Mouse (Mus musculus) hindbrain, postnatal 0 days (tissue): ENCODE data around the gene Ggact. TPM values are rescaled to one million over a fixed set of nuclear protein-coding genes. Genes with fewer than 3 reads are reported as not detected.

ENCODE experiments used
- ATAC-seq: fragments of 200-750 bp; cut with Nextera tagmentation; 2 replicates; pipeline ENCODE4 v1.8.0; 2017; ENCODE audit warnings: mild to moderate bottlenecking, moderate TSS enrichment, moderate library complexity
- DNase-seq: peaks from one replicate; pipeline ENCODE4 v3.0.0-alpha.2; 2015; ENCODE audit warnings: low spot score
- H3K27ac ChIP-seq: fragments of 300-500 bp; sonication (generic); 2 replicates; pipeline ENCODE4 v1.5.1; 2014; ENCODE audit warnings: mild to moderate bottlenecking
- H3K27me3 ChIP-seq: fragments of 300-500 bp; sonication (generic); 2 replicates; pipeline ENCODE4 v1.6.1; 2014; ENCODE audit warnings: low read length, mixed read lengths; ENCODE audit not compliant: insufficient read depth
- H3K36me3 ChIP-seq: fragments of 300-500 bp; sonication (generic); 2 replicates; pipeline ENCODE4 v1.6.1; 2014; ENCODE audit warnings: low read length, mixed read lengths; ENCODE audit not compliant: insufficient read depth
- H3K4me1 ChIP-seq: fragments of 300-500 bp; sonication (generic); 2 replicates; pipeline ENCODE4 v1.6.1; 2014; ENCODE audit warnings: antibody characterized with exemption, low read length, mixed read lengths; ENCODE audit not compliant: insufficient read depth
- H3K4me2 ChIP-seq: fragments of 300-500 bp; sonication (generic); 2 replicates; pipeline ENCODE4 v1.6.1; 2014; ENCODE audit warnings: low read depth, mild to moderate bottlenecking, low read length, moderate library complexity, mixed read lengths
- H3K4me3 ChIP-seq: fragments of 300-500 bp; sonication (generic); 2 replicates; pipeline ENCODE4 v1.5.1; 2014; ENCODE audit warnings: low read length
- H3K9ac ChIP-seq: fragments of 300-500 bp; sonication (generic); replicated peaks from 2 replicates; pipeline ENCODE4 v1.6.1; 2014; ENCODE audit warnings: mild to moderate bottlenecking, low read length, moderate library complexity, mixed read lengths
- H3K9me3 ChIP-seq: fragments of 300-500 bp; sonication (generic); 2 replicates; pipeline ENCODE4 v1.6.1; 2016; ENCODE audit warnings: low read length, mixed read lengths
- CTCF ChIP-seq: IDR thresholded peaks from 2 replicates; pipeline ENCODE4 v1.5.1; 2016; ENCODE audit warnings: antibody characterized with exemption, control low read depth, low read depth
- WGBS: fragments of 180-500 bp; shearing (Covaris S2); extraction: QIAGEN DNeasy Blood & Tissue Kit; methylation state at CpG from one replicate; pipeline ENCODE4 v1.1.7; 2014; 5-methylcytosine and 5-hydroxymethylcytosine counted together
- polyA plus RNA-seq: library from polyadenylated mRNA; unstranded; fragments of >200 nt; fragmentation: Nextera tagmentation; extraction: Ambion mirVana; gene quantifications from 2 replicates; pipeline ENCODE4 v1.2.1, GENCODE M21; 2015
- total RNA-seq: library from RNA; depleted of rRNA; stranded (reverse); fragments of >200 nt; gene quantifications from 2 replicates; pipeline ENCODE4 v1.2.3, GENCODE M21; 2014

Gene Ggact
- total and polyA plus RNA-seq, 2 experiments from 2014 or later, result 29.1 to 36.5 TPM

- Histone ChIP-seq H3K27me3 (no peaks in the 10 kb centered on the region), H3K4me3 (no peak overlapping the region), H3K4me1 (peaks cover 17% of the 10 kb centered on the region), H3K36me3 (no peaks in the 10 kb centered on the region; the same call in 1 of the 2 replicates), H3K9ac (no peak overlapping the region), H3K4me2 (no peak overlapping the region), H3K27ac (peak overlapping the region; percentile 45), H3K9me3 (no peaks in the 10 kb centered on the region)
- DNase-seq, result peak; percentile 45
- ATAC-seq, result no peak
- 48% methylated on average over 7 of the region's 7 CpGs for WGBS
- TF ChIP-seq CTCF, result no peak
These were observed 30.7 kb downstream of the Ggact start for GRCm38 (mm10) chr14:122882795-122883409.

DNA sequence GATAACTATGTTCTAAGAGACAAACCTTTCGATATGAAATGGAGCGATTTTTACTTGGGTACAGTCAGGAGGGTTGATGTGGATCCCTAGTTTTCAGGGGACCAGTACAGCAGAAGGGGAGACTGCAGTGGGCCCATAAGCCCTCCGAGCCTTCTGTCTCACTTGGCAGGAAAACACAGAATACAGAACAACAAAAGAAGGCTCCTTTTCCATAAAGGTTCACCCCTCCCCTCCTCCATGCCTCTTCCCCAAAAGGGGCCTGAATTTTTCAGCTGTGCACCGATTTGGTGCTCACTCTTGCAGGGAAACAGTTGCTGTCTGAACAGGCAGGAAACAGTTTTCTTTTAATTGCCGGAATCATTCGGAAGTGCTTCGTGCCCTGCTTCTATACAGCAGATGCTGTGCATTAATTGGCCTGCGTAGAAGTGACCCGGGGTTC is 31.3 kb downstream of the Ggact start:
- WGBS, result 33% methylated on average over 9 of the region's 9 CpGs
- no peak overlapping the region for H3K4me2 ChIP-seq
- H3K4me3 ChIP-seq, result no peak overlapping the region
- H3K27me3 ChIP-seq, result no peaks in the 10 kb centered on the region
- peak; percentile 66 for DNase-seq
- H3K27ac ChIP-seq, result peak overlapping the region; percentile 45
- peaks cover 17% of the 10 kb centered on the region for H3K4me1 ChIP-seq
- no peaks in the 10 kb centered on the region for H3K9me3 ChIP-seq
- no peak for TF ChIP-seq CTCF
- H3K9ac ChIP-seq, result no peak overlapping the region
- no peaks in the 10 kb centered on the region for H3K36me3 ChIP-seq
- peak; percentile 57 for ATAC-seq

GRCm38 (mm10) chr14:122881699-122882098 is 31.9 kb downstream of the Ggact start:
- Histone ChIP-seq H3K9me3 (no peaks in the 10 kb centered on the region), H3K4me3 (no peak overlapping the region), H3K4me2 (no peak overlapping the region), H3K4me1 (peaks cover 17% of the 10 kb centered on the region), H3K36me3 (no peaks in the 10 kb centered on the region), H3K9ac (no peak overlapping the region), H3K27me3 (no peaks in the 10 kb centered on the region), H3K27ac (peak overlapping the region; percentile 45)
- WGBS, result 41% methylated on average over 2 of the region's 2 CpGs
- ATAC-seq, result no peak
- no peak for TF ChIP-seq CTCF
- DNase-seq, result no peak

DNA sequence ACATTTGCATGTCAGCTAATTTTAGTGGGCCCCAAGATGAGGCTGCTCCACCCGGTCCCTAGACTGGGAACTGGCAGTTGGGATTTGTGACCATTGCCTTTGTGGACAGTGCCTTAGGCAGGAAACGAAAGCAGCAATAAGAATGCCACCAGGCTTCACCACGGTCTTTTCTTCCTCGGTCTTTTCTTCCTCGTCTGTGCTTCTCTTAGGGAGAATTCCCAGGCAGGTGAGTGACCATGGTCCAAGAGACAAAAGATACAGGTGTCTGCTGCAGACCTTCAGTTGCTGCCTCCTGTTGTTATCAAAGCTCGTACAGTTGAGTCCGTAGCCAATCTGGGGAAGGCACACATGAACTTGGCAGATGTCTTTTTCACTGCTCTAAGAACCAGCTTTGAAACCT is 33.3 kb downstream of the Ggact start:
- TF ChIP-seq CTCF, result no peak
- 67% methylated on average over 7 of the region's 7 CpGs for WGBS
- DNase-seq (no peak), ATAC-seq (no peak)
- H3K27me3 ChIP-seq, result no peaks in the 10 kb centered on the region
- no peaks in the 10 kb centered on the region for H3K9me3 ChIP-seq
- no peak overlapping the region for H3K9ac ChIP-seq
- no peak overlapping the region for H3K4me3 ChIP-seq
- peak overlapping the region; percentile 25 for H3K4me2 ChIP-seq
- H3K36me3 ChIP-seq, result no peaks in the 10 kb centered on the region
- H3K4me1 ChIP-seq, result peaks cover 19% of the 10 kb centered on the region
- 0 out of 2 replicates have a peak overlapping the region, but pooled peaks have one; percentile 15 for H3K27ac ChIP-seq

GRCm38 (mm10) chr14:122877787-122878186 is 35.8 kb downstream of the Ggact start:
- WGBS, result 74% methylated on average over 3 of the region's 3 CpGs
- Histone ChIP-seq H3K36me3 (no peaks in the 10 kb centered on the region), H3K4me3 (no peak overlapping the region), H3K4me2 (peak overlapping the region; percentile 28; the same call in 1 of the 2 replicates), H3K27me3 (no peaks in the 10 kb centered on the region), H3K27ac (no peak overlapping the region), H3K9me3 (no peaks in the 10 kb centered on the region), H3K4me1 (peaks cover 6% of the 10 kb centered on the region), H3K9ac (no peak overlapping the region)
- no peak for ATAC-seq
- no peak for TF ChIP-seq CTCF
- DNase-seq, result no peak

DNA sequence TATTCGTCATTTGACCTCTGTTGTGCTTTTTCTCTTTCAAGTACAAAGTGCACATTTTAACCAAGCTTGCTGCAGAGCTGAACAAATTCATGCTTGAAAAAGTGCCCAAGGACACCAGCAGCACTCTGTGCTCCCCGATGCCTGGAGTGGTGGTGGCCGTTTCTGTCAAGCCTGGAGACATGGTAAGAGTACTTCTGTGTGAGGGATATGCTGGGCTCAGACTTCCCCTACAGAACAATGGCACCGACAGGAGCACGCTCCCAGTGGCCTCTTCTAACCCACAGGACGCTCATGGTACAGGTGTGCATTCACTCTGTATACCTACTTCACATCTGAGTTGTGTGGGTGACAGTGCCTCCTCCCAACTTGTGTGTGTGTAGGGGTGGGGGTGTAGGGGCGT is 36.8 kb downstream of the Ggact start:
- no peaks in the 10 kb centered on the region for H3K9me3 ChIP-seq
- H3K4me3 ChIP-seq, result no peak overlapping the region
- no peaks in the 10 kb centered on the region for H3K36me3 ChIP-seq
- 52% methylated on average over 7 of the region's 7 CpGs for WGBS
- peak overlapping the region; percentile 40 for H3K4me2 ChIP-seq
- peaks cover 12% of the 10 kb centered on the region for H3K4me1 ChIP-seq
- DNase-seq (no peak), ATAC-seq (0 out of 2 replicates have a peak, but pooled peaks have one; percentile 31)
- TF ChIP-seq CTCF, result no peak
- peak overlapping the region; percentile 54; the same call in 1 of the 2 replicates for H3K27ac ChIP-seq
- H3K27me3 ChIP-seq, result no peaks in the 10 kb centered on the region
- H3K9ac ChIP-seq, result 0 out of 2 replicates have a peak overlapping the region, but pooled peaks have one; percentile 30

DNA sequence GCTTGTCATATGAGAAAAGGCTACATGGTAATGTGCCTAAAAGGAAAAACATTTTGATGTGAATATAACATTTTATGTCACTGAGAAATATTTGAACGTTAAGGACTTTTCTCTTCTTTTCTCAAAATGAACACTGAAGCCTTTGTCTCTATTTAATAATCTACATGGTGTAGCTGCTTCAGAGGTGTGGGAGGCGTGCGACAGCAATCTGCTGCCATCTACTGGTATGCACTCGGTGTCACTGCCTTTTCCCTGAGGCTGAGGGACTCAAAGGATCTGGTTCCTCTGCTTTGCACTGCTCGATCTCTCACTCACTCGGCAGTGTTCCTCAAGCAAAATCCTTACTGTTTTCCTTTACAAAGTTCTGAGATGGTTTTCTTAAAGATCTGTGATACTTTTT is 37.4 kb downstream of the Ggact start:
- Histone ChIP-seq H3K27ac (peak overlapping the region; percentile 62), H3K4me1 (peaks cover 12% of the 10 kb centered on the region), H3K9me3 (no peaks in the 10 kb centered on the region), H3K4me2 (peak overlapping the region; percentile 40; the same call in 1 of the 2 replicates), H3K4me3 (no peak overlapping the region), H3K36me3 (no peaks in the 10 kb centered on the region), H3K27me3 (no peaks in the 10 kb centered on the region), H3K9ac (no peak overlapping the region)
- ATAC-seq (peak; percentile 95), DNase-seq (peak; percentile 94)
- WGBS, result 2% methylated on average over 6 of the region's 6 CpGs
- peak; percentile 99 for TF ChIP-seq CTCF
